Mouse (Mus musculus): ENCODE measurements around the gene Ccdc152.

The Ccdc152 gene

GRCm38 (mm10) chr15:3231004-3231403 lies 72.3 kb downstream of the Ccdc152 start:
- DNase-seq (ENCODE audit: low read depth in 2 of 2, low spot score in 2 of 2): no peak

Data from CD8-positive naive resting alpha-beta T cell, adult 2 months (primary cell).